Mouse (Mus musculus) lung, postnatal 10 days (tissue): Measurements from ENCODE around the gene Iqgap3.
A peak's percentile ranks its signal among the peaks of the same experiment; 100 is the strongest.

ENCODE experiments used
- DNase-seq: peaks from one replicate; pipeline ENCODE4 v3.0.0; 2021

The Iqgap3 gene

GRCm38 (mm10) chr3:88150999-88151364, 69.2 kb downstream of the Iqgap3 start:
- DNase-seq, result no peak

- DNase-seq, result no peak
Measured at GRCm38 (mm10) chr3:88152056-88152455, 70.3 kb downstream of the Iqgap3 start.

GRCm38 (mm10) chr3:88153290-88154011, 71.7 kb downstream of the Iqgap3 start:
- no peak for DNase-seq

GRCm38 (mm10) chr3:88154236-88154635, 72.5 kb downstream of the Iqgap3 start:
- no peak for DNase-seq

- no peak for DNase-seq
Measured at GRCm38 (mm10) chr3:88156817-88157216, 75.0 kb downstream of the Iqgap3 start.

- peak; percentile 74 for DNase-seq
Measured at GRCm38 (mm10) chr3:88157771-88158597, 76.2 kb downstream of the Iqgap3 start.

- DNase-seq, result no peak
Measured at GRCm38 (mm10) chr3:88158991-88159390, 77.2 kb downstream of the Iqgap3 start.

- no peak for DNase-seq
Measured at GRCm38 (mm10) chr3:88160856-88161255, 79.1 kb downstream of the Iqgap3 start.

- DNase-seq, result peak; percentile 45
Measured at GRCm38 (mm10) chr3:88162259-88162658, 80.5 kb downstream of the Iqgap3 start.

GRCm38 (mm10) chr3:88162811-88163210, 81.0 kb downstream of the Iqgap3 start:
- no peak for DNase-seq

- DNase-seq, result no peak
Measured at GRCm38 (mm10) chr3:88163847-88164246, 82.1 kb downstream of the Iqgap3 start.

GRCm38 (mm10) chr3:88164263-88164662, 82.5 kb downstream of the Iqgap3 start:
- DNase-seq, result no peak

GRCm38 (mm10) chr3:88166056-88166455, 84.3 kb downstream of the Iqgap3 start:
- no peak for DNase-seq

- DNase-seq, result no peak
Measured at GRCm38 (mm10) chr3:88170361-88170760, 88.6 kb downstream of the Iqgap3 start.
